10 mouse cellular contexts compared by ENCODE assay signal in the genomic region with DNA sequence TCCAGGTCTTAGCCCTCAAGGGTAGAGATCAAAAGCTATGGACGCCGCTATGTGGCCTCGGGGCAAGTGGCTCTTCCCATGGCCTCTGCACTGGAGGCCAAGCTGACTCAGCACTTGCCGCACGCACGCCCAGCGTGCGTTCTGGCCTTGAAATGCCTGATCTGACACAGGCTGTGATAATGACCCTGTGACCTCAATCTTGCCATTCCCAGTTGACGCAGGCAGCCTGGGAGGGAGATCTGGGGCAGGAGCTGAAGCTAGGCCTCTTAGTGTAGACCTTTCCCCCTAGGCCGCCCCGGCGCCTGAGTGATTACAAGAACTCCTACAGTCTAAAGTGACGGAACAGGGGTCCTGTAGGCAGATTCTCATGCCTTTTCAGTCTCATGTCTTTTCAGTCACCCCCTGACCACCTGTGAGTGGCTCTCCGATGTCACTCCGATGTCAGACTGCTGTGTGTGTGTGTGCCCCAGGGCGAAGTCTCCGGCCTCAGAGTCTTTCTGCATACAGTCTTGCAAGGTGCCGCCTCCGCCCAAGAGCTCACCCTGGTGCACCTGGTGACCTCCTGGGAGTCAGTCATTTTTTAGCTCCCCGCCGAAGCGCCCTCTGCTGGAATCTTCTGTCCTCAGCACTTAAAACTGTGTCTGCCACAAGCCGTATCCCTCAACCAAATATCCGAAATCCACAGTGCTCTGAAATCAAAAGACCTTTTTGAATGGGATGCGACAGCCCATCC. TPM values are rescaled to one million over a fixed set of nuclear protein-coding genes. Genes with fewer than 3 reads are reported as not detected.
DNase-seq lines count a peak whose midpoint lies in the region; ATAC-seq and TF ChIP-seq lines count a peak whose summit lies in the region.
"Had no signal": no experiment of that assay in that cellular context is flagged by ENCODE, and none has a peak within 500 bp of the region (broad histone marks: within the 10 kb centered on the region; RNA-seq: fewer than 3 reads in every experiment).

No protein-coding gene starts in this region.

- H3K4me3 ChIP-seq in small intestine, adult 2 months (ENCODE audit: low read depth, low read length) = no peak overlapping the region
- H3K4me3 ChIP-seq in forebrain, embryonic 14.5 days (ENCODE audit: low read depth, low read length) = no peak overlapping the region

- H3K9ac ChIP-seq in forebrain, embryonic 14.5 days (ENCODE audit: low read length) = no peak overlapping the region

- intact Hi-C loops in gastrocnemius, postnatal 14 days (cut with DNase I; ENCODE audit: low total_unique reads) = no loop called here

- no peak for ATAC-seq in forebrain, embryonic 14.5 days

- no peaks in the 10 kb centered on the region for H3K36me3 ChIP-seq in small intestine, adult 2 months (ENCODE audit: control insufficient read depth, insufficient read depth, low read length)
- H3K36me3 ChIP-seq in forebrain, embryonic 14.5 days (ENCODE audit: control insufficient read depth, insufficient read depth, low read length) = no peaks in the 10 kb centered on the region

- H3K4me1 ChIP-seq in small intestine, adult 2 months (ENCODE audit: control insufficient read depth, insufficient read depth, insufficient read length, low read length) = no peaks in the 10 kb centered on the region; the same call in 1 of the 2 replicates
- H3K4me1 ChIP-seq in forebrain, embryonic 14.5 days (ENCODE audit: control insufficient read depth, insufficient read depth, low read length) = no peaks in the 10 kb centered on the region

- TF ChIP-seq POLR2A in small intestine, adult 2 months (IDR thresholded peaks at IDR 0.05; ENCODE audit: low read depth, low read length) = no peak

- peak; percentile 67; the same call in 1 of the 2 replicates for TF ChIP-seq CTCF in small intestine, adult 2 months (IDR thresholded peaks at IDR 0.05; ENCODE audit: extremely low read depth, insufficient read length, insufficient replicate concordance, low read depth, low read length)

- H3K9me3 ChIP-seq in forebrain, embryonic 14.5 days (replicated peaks; ENCODE audit: control insufficient read depth, low read length) = no peaks in the 10 kb centered on the region

- no peak overlapping the region for H3K27ac ChIP-seq in small intestine, adult 2 months (ENCODE audit: insufficient read depth, low read depth, low read length)
- H3K27ac ChIP-seq in forebrain, embryonic 14.5 days (ENCODE audit: low read depth, low read length) = no peak overlapping the region

- H3K4me2 ChIP-seq in forebrain, embryonic 14.5 days (ENCODE audit: low read length) = no peak overlapping the region

- no peaks in the 10 kb centered on the region for H3K27me3 ChIP-seq in small intestine, adult 2 months (ENCODE audit: control insufficient read depth, insufficient read depth, low read length)
- H3K27me3 ChIP-seq in forebrain, embryonic 14.5 days (replicated peaks; ENCODE audit: control insufficient read depth, insufficient read depth, low read length) = no peaks in the 10 kb centered on the region

- 50% methylated on average over 25 of the region's 25 CpGs for WGBS in small intestine, adult 2 months
- 49% methylated on average over 25 of the region's 25 CpGs for WGBS in forebrain, embryonic 14.5 days

- DNase-seq in gastrocnemius, postnatal 14 days = peak; percentile 26
- DNase-seq in gastrocnemius, adult 18-20 months (ENCODE audit: low spot score) = no peak
- DNase-seq in B cell, adult 2 months = peak; percentile 66 to 68
- DNase-seq in adrenal gland, adult 8-10 months = peak; percentile 91
- peak; percentile 55 to 59 for DNase-seq in kidney, postnatal 25 days
- no peak for DNase-seq in forebrain, embryonic 14.5 days (ENCODE audit: low spot score)
- DNase-seq in layer of hippocampus, postnatal 14 days (ENCODE audit: low spot score in 2 of 2) = no peak

RNA-seq across cellular contexts. Expression of a gene that starts 34.0 kb away (rescaled TPM):
- total RNA-seq in gastrocnemius, postnatal 14 days (2021) = 10 to 100 TPM in 1 of 2 experiments, 1 to 10 TPM in 1; 8.6 to 10.8 TPM
- total RNA-seq in gastrocnemius, adult 18-20 months (2021) = 1 to 10 TPM; 1.3 to 3.8 TPM
- 1 to 10 TPM; 1.9 to 6.5 (median 4.1) TPM for total RNA-seq in adrenal gland, adult 8-10 months (2022)
- polyA plus RNA-seq in small intestine, adult 2 months (2012; rRNA removed) = 0.42 and 0.65 TPM in 2 replicates
- 0.34 and 0.49 TPM in 2 replicates for polyA plus RNA-seq in forebrain, embryonic 14.5 days (2014; fragmentation: Nextera tagmentation; extraction: Ambion mirVana)
- 1 to 10 TPM; 1.9 to 2.0 TPM for total RNA-seq in layer of hippocampus, postnatal 14 days (2021)

RNA-seq across cellular contexts. Expression of a gene that starts 38.6 kb away (rescaled TPM):
- total RNA-seq in gastrocnemius, postnatal 14 days (2021) = not detected
- total RNA-seq in gastrocnemius, adult 18-20 months (2021) = not detected
- not detected for total RNA-seq in adrenal gland, adult 8-10 months (2022)
- not detected in 2 replicates for polyA plus RNA-seq in small intestine, adult 2 months (2012; rRNA removed)
- polyA plus RNA-seq in forebrain, embryonic 14.5 days (2014; fragmentation: Nextera tagmentation; extraction: Ambion mirVana) = not detected in 2 replicates
- total RNA-seq in layer of hippocampus, postnatal 14 days (2021) = not detected
- total RNA-seq: left cerebral cortex, adult 18-20 months had no signal

RNA-seq across cellular contexts. Expression of a gene that starts 55.9 kb away (rescaled TPM):
- total RNA-seq in gastrocnemius, postnatal 14 days (2021) = not detected
- not detected for total RNA-seq in gastrocnemius, adult 18-20 months (2021)
- not detected for total RNA-seq in adrenal gland, adult 8-10 months (2022)
- not detected in 2 replicates for polyA plus RNA-seq in small intestine, adult 2 months (2012; rRNA removed)
- polyA plus RNA-seq in forebrain, embryonic 14.5 days (2014; fragmentation: Nextera tagmentation; extraction: Ambion mirVana) = not detected in 2 replicates
- total RNA-seq in layer of hippocampus, postnatal 14 days (2021) = not detected
- total RNA-seq: adrenal gland, postnatal 4 days; left cerebral cortex, adult 18-20 months had no signal

RNA-seq across cellular contexts. Expression of a gene that starts 58.6 kb away (rescaled TPM):
- 100 to 1,000 TPM; 140 to 151 TPM for total RNA-seq in gastrocnemius, postnatal 14 days (2021)
- 100 to 1,000 TPM; 153 to 161 TPM for total RNA-seq in gastrocnemius, adult 18-20 months (2021)
- total RNA-seq in adrenal gland, adult 8-10 months (2022) = 100 to 1,000 TPM; 110 to 201 (median 145) TPM
- 27.9 and 28.0 TPM in 2 replicates for polyA plus RNA-seq in small intestine, adult 2 months (2012; rRNA removed)
- 10.4 and 12.2 TPM in 2 replicates for polyA plus RNA-seq in forebrain, embryonic 14.5 days (2014; fragmentation: Nextera tagmentation; extraction: Ambion mirVana)
- total RNA-seq in layer of hippocampus, postnatal 14 days (2021) = 100 to 1,000 TPM; 156 to 159 TPM

Comparison
In these comparisons a context has a peak if more than half of its experiments do, and no peak if none do; other contexts are left out.
1. DNase-seq: peak in gastrocnemius, postnatal 14 days (single experiment), B cell, adult 2 months (2 of 2), adrenal gland, adult 8-10 months (single experiment) and kidney, postnatal 25 days (2 of 2); none in gastrocnemius, adult 18-20 months (single experiment), forebrain, embryonic 14.5 days (single experiment) and layer of hippocampus, postnatal 14 days (0 of 2).